Mouse (Mus musculus) heart, postnatal 0 days (tissue): ENCODE measurements around the gene Psmd13. TPM values are rescaled to one million over a fixed set of nuclear protein-coding genes. Genes with fewer than 3 reads are reported as not detected.

Source experiments
- ATAC-seq: fragments of 200-750 bp; cut with Nextera tagmentation; 2 replicates; pipeline ENCODE4 v1.8.0; 2017; ENCODE audit warnings: low read depth, moderate number of reproducible peaks, moderate library complexity; ENCODE audit not compliant: insufficient read depth
- DNase-seq: peaks from one replicate; pipeline ENCODE4 v3.0.0-alpha.2; 2016; ENCODE audit warnings: low spot score
- H3K27ac ChIP-seq: fragments of 300-500 bp; sonication (generic); 2 replicates; pipeline ENCODE4 v1.5.1; 2014; ENCODE audit warnings: low read depth, mild to moderate bottlenecking
- H3K27me3 ChIP-seq: fragments of 300-500 bp; sonication (generic); 2 replicates; pipeline ENCODE4 v1.6.1; 2014; ENCODE audit warnings: low read length, mixed read lengths; ENCODE audit not compliant: control insufficient read depth, insufficient read depth
- H3K36me3 ChIP-seq: fragments of 300-500 bp; sonication (generic); replicated peaks from 2 replicates; pipeline ENCODE4 v1.6.1; 2014; ENCODE audit warnings: low read length, mixed read lengths; ENCODE audit not compliant: control insufficient read depth, insufficient read depth
- H3K4me1 ChIP-seq: fragments of 300-500 bp; sonication (generic); 2 replicates; pipeline ENCODE4 v1.6.1; 2014; ENCODE audit warnings: antibody characterized with exemption; ENCODE audit not compliant: control insufficient read depth, insufficient read depth
- H3K4me2 ChIP-seq: fragments of 300-500 bp; sonication (generic); 2 replicates; pipeline ENCODE4 v1.6.1; 2014; ENCODE audit warnings: low read depth, mild to moderate bottlenecking, low read length, moderate library complexity
- H3K4me3 ChIP-seq: fragments of 300-500 bp; sonication (generic); 2 replicates; pipeline ENCODE4 v1.5.1; 2014; ENCODE audit warnings: low read depth, low read length
- H3K9ac ChIP-seq: fragments of 300-500 bp; sonication (generic); replicated peaks from 2 replicates; pipeline ENCODE4 v1.6.1; 2014; ENCODE audit warnings: low read depth, low read length, mixed read lengths
- H3K9me3 ChIP-seq: fragments of 300-500 bp; sonication (generic); replicated peaks from 2 replicates; pipeline ENCODE4 v1.6.1; 2016; ENCODE audit warnings: low read length; ENCODE audit not compliant: control insufficient read depth
- CTCF ChIP-seq: IDR thresholded peaks from 2 replicates; pipeline ENCODE4 v1.5.1; 2016; ENCODE audit warnings: antibody characterized with exemption, control low read depth, low read depth
- EP300 ChIP-seq: IDR thresholded peaks from 2 replicates; pipeline ENCODE4 v1.6.1; 2016; ENCODE audit warnings: antibody characterized with exemption, low read depth
- WGBS: fragments of 180-500 bp; shearing (Covaris S2); extraction: QIAGEN DNeasy Blood & Tissue Kit; methylation state at CpG from one replicate; pipeline ENCODE4 v1.1.7; 2014; 5-methylcytosine and 5-hydroxymethylcytosine counted together
- polyA plus RNA-seq: library from polyadenylated mRNA; unstranded; fragments of >200 nt; fragmentation: Nextera tagmentation; extraction: Ambion mirVana; gene quantifications from 2 replicates; pipeline ENCODE4 v1.2.1, GENCODE M21; 2015
- total RNA-seq: library from RNA; depleted of rRNA; stranded (reverse); fragments of >200 nt; gene quantifications from 2 replicates; pipeline ENCODE4 v1.2.3, GENCODE M21; 2014; ENCODE audit warnings: low replicate concordance

The Psmd13 gene
- total and polyA plus RNA-seq, 2 experiments from 2014 or later, result 72.6 to 185 TPM

DNA sequence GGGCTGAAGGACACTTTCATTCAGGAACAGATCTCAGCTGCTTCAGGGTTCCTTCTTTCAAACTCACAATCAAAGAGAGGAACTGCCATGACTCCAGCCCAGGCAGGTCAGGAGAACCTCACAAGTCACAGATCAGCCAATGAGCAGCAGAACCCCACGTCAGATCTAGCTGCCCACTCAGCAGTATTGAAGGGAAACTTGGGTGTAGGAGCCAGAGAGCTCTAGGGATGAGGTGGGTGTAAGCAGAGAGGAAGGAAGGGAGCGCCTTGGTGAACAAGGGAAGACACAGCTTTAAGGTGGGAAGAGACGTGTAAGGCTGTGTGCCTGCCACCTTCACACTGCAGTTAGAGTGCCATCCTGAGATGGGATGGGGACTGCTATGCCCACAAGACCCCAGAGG is 30.5 kb downstream of the Psmd13 start:
- H3K4me2 ChIP-seq, result no peak overlapping the region
- no peak for ATAC-seq
- H3K9ac ChIP-seq, result no peak overlapping the region
- H3K9me3 ChIP-seq, result no peaks in the 10 kb centered on the region
- DNase-seq, result no peak
- TF ChIP-seq CTCF, result no peak
- TF ChIP-seq EP300, result no peak
- H3K27ac ChIP-seq, result no peak overlapping the region
- no peaks in the 10 kb centered on the region for H3K27me3 ChIP-seq
- no peaks in the 10 kb centered on the region for H3K4me1 ChIP-seq
- H3K4me3 ChIP-seq, result no peak overlapping the region
- no peaks in the 10 kb centered on the region for H3K36me3 ChIP-seq
- WGBS, result 41% methylated on average over 3 of the region's 3 CpGs

DNA sequence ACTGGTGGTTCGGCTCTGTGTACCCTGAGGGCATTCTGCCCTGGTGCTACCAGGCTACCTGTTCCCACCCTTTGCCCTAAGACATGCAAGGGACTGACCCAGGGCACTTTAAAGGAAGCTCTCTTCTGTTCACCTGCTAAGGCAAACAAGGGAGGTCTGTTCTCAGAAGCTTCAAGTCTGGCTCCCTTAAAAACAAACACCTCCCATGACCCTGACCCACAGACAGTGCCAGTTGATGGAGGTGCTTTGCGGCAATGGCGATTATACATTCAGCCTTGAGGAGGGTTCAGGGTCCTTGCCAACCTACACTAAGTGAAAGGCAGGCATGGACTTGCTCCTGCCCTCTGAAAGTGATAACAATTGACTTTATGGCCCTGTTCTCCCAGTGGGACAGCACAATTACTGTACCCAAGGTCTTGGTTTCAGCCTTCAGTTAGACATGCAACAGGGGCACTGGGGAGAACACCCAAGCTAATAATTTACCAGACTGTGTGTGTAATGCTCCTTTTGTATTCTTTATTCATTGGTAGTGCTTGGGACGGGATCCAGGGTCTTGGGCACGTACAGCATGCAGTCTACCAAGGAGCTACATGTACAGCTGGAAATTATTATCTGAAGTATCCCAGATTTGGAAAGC is 31.2 kb downstream of the Psmd13 start:
- no peak for DNase-seq
- no peak for ATAC-seq
- no peak overlapping the region for H3K27ac ChIP-seq
- H3K9me3 ChIP-seq, result no peaks in the 10 kb centered on the region
- 80% methylated on average over 5 of the region's 5 CpGs for WGBS
- no peaks in the 10 kb centered on the region for H3K4me1 ChIP-seq
- no peak overlapping the region for H3K4me2 ChIP-seq
- no peak overlapping the region for H3K9ac ChIP-seq
- H3K27me3 ChIP-seq, result 0 out of 2 replicates have a peak, but pooled peaks cover 6% of the 10 kb centered on the region
- no peak for TF ChIP-seq EP300
- no peak for TF ChIP-seq CTCF
- H3K4me3 ChIP-seq, result no peak overlapping the region
- H3K36me3 ChIP-seq, result no peaks in the 10 kb centered on the region

DNA sequence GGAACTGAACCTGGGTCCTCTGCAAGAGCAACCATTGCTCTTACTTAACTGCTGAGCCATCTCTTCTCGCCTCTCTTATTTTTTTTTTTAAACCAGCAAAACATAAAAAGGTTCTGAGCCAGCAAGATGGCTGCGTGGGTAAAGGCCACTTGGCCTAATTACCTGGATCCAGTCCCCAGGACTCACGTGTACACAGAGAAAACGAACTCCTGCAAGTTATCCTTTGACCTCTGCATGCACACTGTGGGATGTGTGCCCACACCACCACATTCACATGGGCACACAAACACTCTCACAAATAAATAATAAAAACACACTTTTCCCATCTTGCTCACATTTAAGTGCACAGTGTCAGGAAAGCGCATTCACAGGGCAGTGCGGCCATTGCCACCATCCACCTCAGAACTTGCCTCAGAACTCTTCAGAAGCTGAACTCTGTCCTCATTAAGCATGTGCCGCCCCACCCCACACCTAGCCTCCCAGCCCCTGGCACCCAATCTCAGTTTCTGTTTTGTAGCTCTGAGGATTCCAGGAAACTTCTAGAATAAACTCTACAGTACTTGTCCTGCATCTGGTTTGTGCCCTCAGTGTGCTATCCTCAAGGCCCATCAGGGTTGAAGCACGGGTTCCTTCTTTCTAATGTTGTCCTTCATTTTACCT is 32.4 kb downstream of the Psmd13 start:
- H3K36me3 ChIP-seq, result no peaks in the 10 kb centered on the region
- ATAC-seq (no peak), DNase-seq (no peak)
- no peak overlapping the region for H3K4me2 ChIP-seq
- WGBS, result 83% methylated on average over 8 of the region's 8 CpGs
- TF ChIP-seq EP300 (no peak), CTCF (no peak)
- peaks cover 12% of the 10 kb centered on the region; the same call in 1 of the 2 replicates for H3K27me3 ChIP-seq
- H3K4me1 ChIP-seq, result no peaks in the 10 kb centered on the region
- H3K27ac ChIP-seq, result no peak overlapping the region
- no peak overlapping the region for H3K9ac ChIP-seq
- no peaks in the 10 kb centered on the region for H3K9me3 ChIP-seq
- H3K4me3 ChIP-seq, result no peak overlapping the region

DNA sequence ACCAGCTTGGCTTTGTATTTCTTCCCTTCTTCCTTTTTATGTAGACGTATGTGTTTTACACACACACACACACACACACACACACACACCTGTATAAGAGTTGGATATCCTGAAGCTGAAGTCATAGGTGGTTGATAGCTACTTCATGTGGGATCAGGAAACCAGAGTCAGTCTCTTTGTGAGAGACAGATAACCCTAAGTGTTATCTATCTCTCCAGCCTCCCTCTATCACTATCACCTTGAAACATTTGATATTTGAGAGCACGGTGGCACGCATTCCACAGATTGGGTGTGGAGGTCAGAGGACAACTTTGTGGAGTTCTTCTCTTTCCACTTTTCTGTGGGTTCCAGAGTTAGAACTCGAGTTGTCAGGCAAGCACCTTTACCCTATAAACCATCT is 38.1 kb downstream of the Psmd13 start:
- WGBS, result 34% methylated on average over 4 of the region's 4 CpGs
- H3K27me3 ChIP-seq, result peaks cover 67% of the 10 kb centered on the region

DNA sequence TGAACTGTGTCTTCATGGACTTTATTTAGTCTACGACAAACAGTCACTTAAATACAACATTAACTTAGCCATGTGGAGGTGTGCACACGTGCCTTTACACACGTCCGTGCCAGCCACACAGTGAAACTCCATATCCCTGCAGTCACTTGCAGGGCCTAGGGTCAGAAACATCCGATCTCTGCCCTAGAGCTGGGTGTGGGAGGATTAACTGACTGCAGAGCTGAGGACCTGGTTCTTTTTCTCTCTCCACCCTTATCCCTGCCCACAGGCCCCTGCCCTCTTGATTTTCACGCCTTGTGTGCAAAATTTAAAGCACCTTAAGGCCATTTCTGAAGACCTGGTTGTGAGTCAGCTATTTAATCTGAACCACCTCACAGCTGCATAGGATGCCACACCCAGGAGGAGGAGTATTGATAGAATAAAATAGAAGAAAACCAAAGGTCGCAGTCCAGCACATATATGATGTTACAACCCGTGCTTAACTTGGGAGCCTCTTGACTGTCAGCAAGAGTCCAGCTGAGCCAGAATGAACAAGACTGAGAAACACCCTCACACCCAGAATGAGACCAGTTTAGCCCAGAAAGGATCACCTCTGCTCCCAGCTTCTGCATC is 38.8 kb downstream of the Psmd13 start, which contains the start of gene Nlrp6:
TSS of gene Nlrp6 (plus strand) at position 485 of the 612 bp plus-strand sequence.
- Histone ChIP-seq H3K36me3 (no peaks in the 10 kb centered on the region), H3K4me2 (no peak within 1 kb of the TSS), H3K9ac (no peak within 1 kb of the TSS), H3K27ac (no peak within 1 kb of the TSS), H3K27me3 (peaks cover 72% of the 10 kb centered on the region), H3K9me3 (no peaks in the 10 kb centered on the region), H3K4me1 (no peaks in the 10 kb centered on the region), H3K4me3 (no peak within 1 kb of the TSS)
- ATAC-seq, result no peak
- TF ChIP-seq CTCF (no peak), EP300 (no peak)
- WGBS, result 65% methylated on average over 8 of the region's 8 CpGs
- DNase-seq, result no peak

More for the DNA sequence above, 38.1 kb downstream of the Psmd13 start:
- no peak for TF ChIP-seq CTCF
- TF ChIP-seq EP300, result no peak
- Histone ChIP-seq H3K4me3 (no peak overlapping the region), H3K36me3 (no peaks in the 10 kb centered on the region), H3K9me3 (no peaks in the 10 kb centered on the region), H3K9ac (no peak overlapping the region), H3K27ac (no peak overlapping the region), H3K4me1 (no peaks in the 10 kb centered on the region), H3K4me2 (no peak overlapping the region)
- ATAC-seq (no peak), DNase-seq (no peak)
